Mouse (Mus musculus): Measurements from ENCODE around the gene Manbal.

DNA sequence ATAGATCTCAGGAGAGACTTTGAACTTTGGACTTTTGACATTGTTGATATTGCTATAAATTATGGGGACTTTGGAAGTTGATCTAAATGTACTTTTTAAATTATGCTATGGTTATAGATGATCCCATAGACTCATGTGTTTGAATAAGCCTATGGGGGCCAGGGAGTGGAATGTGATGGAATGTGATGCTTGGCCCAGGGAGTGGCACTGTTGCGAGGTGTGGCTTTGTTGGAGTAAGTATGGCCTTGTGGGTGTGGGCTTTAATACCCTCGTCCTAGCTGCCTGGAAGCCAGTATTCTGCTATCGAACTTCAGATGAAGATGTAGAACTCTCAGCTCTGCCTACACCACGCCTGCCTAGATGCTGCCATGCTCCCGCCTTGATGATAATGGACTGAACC is 7.4 kb upstream of the Manbal start:
- TF ChIP-seq POLR2AphosphoS2 (IDR thresholded peaks at IDR 0.05; ENCODE audit: insufficient read length, low read depth) (no peak), POLR2A (IDR thresholded peaks at IDR 0.05; ENCODE audit: insufficient read length, low read depth) (no peak), USF1 (IDR thresholded peaks at IDR 0.05; ENCODE audit: low read depth) (no peak), SRF (IDR thresholded peaks at IDR 0.05; ENCODE audit: control insufficient read depth, insufficient read length, low read depth) (no peak), MYOG (IDR thresholded peaks at IDR 0.05; ENCODE audit: control insufficient read depth in 1 of 3, insufficient read depth in 1 of 3, insufficient read length in 2 of 3, low read depth in 2 of 3) (no peak), E2F4 (IDR thresholded peaks at IDR 0.05; ENCODE audit: insufficient read depth) (no peak), MYOD1 (IDR thresholded peaks at IDR 0.05; ENCODE audit: control insufficient read depth in 1 of 3, insufficient read length in 2 of 3, low read depth in 2 of 3) (no peak), CEBPB (IDR thresholded peaks at IDR 0.05; ENCODE audit: insufficient read depth, poor library complexity, severe bottlenecking) (no peak), TCF12 (IDR thresholded peaks at IDR 0.05; ENCODE audit: insufficient read depth, poor library complexity, severe bottlenecking) (no peak)
